Mouse (Mus musculus) hindbrain, postnatal 0 days (tissue): ENCODE measurements around the gene Atg9b. TPM values are rescaled to one million over a fixed set of nuclear protein-coding genes. Genes with fewer than 3 reads are reported as not detected.
A peak's percentile ranks its signal among the peaks of the same experiment; 100 is the strongest.

Experiments
- ATAC-seq: fragments of 200-750 bp; cut with Nextera tagmentation; 2 replicates; pipeline ENCODE4 v1.8.0; 2017; ENCODE audit warnings: mild to moderate bottlenecking, moderate TSS enrichment, moderate library complexity
- DNase-seq: peaks from one replicate; pipeline ENCODE4 v3.0.0-alpha.2; 2015; ENCODE audit warnings: low spot score
- H3K27ac ChIP-seq: fragments of 300-500 bp; sonication (generic); 2 replicates; pipeline ENCODE4 v1.5.1; 2014; ENCODE audit warnings: mild to moderate bottlenecking
- H3K27me3 ChIP-seq: fragments of 300-500 bp; sonication (generic); 2 replicates; pipeline ENCODE4 v1.6.1; 2014; ENCODE audit warnings: low read length, mixed read lengths; ENCODE audit not compliant: insufficient read depth
- H3K36me3 ChIP-seq: fragments of 300-500 bp; sonication (generic); 2 replicates; pipeline ENCODE4 v1.6.1; 2014; ENCODE audit warnings: low read length, mixed read lengths; ENCODE audit not compliant: insufficient read depth
- H3K4me1 ChIP-seq: fragments of 300-500 bp; sonication (generic); 2 replicates; pipeline ENCODE4 v1.6.1; 2014; ENCODE audit warnings: antibody characterized with exemption, low read length, mixed read lengths; ENCODE audit not compliant: insufficient read depth
- H3K4me2 ChIP-seq: fragments of 300-500 bp; sonication (generic); 2 replicates; pipeline ENCODE4 v1.6.1; 2014; ENCODE audit warnings: low read depth, mild to moderate bottlenecking, low read length, moderate library complexity, mixed read lengths
- H3K4me3 ChIP-seq: fragments of 300-500 bp; sonication (generic); 2 replicates; pipeline ENCODE4 v1.5.1; 2014; ENCODE audit warnings: low read length
- H3K9ac ChIP-seq: fragments of 300-500 bp; sonication (generic); replicated peaks from 2 replicates; pipeline ENCODE4 v1.6.1; 2014; ENCODE audit warnings: mild to moderate bottlenecking, low read length, moderate library complexity, mixed read lengths
- H3K9me3 ChIP-seq: fragments of 300-500 bp; sonication (generic); 2 replicates; pipeline ENCODE4 v1.6.1; 2016; ENCODE audit warnings: low read length, mixed read lengths
- CTCF ChIP-seq: IDR thresholded peaks from 2 replicates; pipeline ENCODE4 v1.5.1; 2016; ENCODE audit warnings: antibody characterized with exemption, control low read depth, low read depth
- whole genome bisulfite sequencing: fragments of 180-500 bp; shearing (Covaris S2); extraction: QIAGEN DNeasy Blood & Tissue Kit; methylation state at CpG from one replicate; pipeline ENCODE4 v1.1.7; 2014; 5-methylcytosine and 5-hydroxymethylcytosine counted together
- polyA plus RNA-seq: library from polyadenylated mRNA; unstranded; fragments of >200 nt; fragmentation: Nextera tagmentation; extraction: Ambion mirVana; gene quantifications from 2 replicates; pipeline ENCODE4 v1.2.1, GENCODE M21; 2015
- total RNA-seq: library from RNA; depleted of rRNA; stranded (reverse); fragments of >200 nt; gene quantifications from 2 replicates; pipeline ENCODE4 v1.2.3, GENCODE M21; 2014

Gene Atg9b
- total and polyA plus RNA-seq, 2 experiments from 2014 or later, result 6.1 to 9.8 TPM

DNA sequence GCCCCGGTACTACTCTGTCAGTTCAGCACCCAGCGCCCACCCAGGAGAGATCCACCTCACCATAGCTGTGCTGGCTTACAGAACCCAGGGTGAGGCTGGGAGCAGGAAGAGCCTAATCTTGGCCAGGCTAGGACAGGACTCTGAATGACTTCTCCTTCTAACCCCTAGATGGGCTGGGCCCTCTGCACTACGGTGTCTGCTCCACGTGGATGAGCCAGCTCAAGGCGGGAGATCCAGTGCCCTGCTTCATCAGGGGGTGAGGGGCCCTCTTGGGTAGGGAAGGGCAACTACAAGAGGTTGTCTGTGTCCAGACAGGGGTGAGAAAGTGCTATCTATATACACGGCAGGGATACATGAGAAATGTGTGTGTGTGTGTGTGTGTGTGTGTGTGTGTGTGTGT lies 10.5 kb downstream of the Atg9b start:
- ATAC-seq (no peak), DNase-seq (no peak)
- H3K27me3 ChIP-seq, result no peaks in the 10 kb centered on the region
- H3K4me2 ChIP-seq, result no peak overlapping the region
- no peak overlapping the region for H3K4me3 ChIP-seq
- peaks cover 13% of the 10 kb centered on the region for H3K4me1 ChIP-seq
- no peaks in the 10 kb centered on the region for H3K36me3 ChIP-seq
- no peaks in the 10 kb centered on the region for H3K9me3 ChIP-seq
- no peak overlapping the region for H3K27ac ChIP-seq
- TF ChIP-seq CTCF, result no peak
- H3K9ac ChIP-seq, result no peak overlapping the region
- 72% methylated on average over 6 of the region's 6 CpGs for WGBS

DNA sequence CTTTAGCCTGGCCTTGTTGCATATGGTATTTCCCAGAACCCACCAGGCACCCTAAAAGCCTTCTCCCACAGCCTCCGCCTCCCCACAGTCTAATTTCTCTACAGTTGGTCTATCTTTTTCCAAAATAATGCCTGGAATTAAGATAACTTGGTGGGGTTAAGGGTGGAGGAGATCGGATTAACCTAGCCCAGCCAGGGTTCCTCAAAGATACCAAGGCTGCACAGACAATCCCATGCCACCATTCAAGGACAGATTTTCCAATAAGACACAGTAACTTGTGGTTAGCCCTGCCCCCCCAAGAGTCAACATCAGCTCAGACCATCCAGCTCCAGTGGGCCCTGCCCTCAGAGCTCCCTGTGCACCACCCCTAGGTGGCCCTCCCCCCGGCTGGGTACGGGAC lies 11.4 kb downstream of the Atg9b start:
- H3K27me3 ChIP-seq, result no peaks in the 10 kb centered on the region
- H3K4me1 ChIP-seq, result peaks cover 12% of the 10 kb centered on the region
- no peak for ATAC-seq
- no peak overlapping the region for H3K4me3 ChIP-seq
- H3K27ac ChIP-seq, result no peak overlapping the region
- no peak for TF ChIP-seq CTCF
- 93% methylated on average over 4 of the region's 4 CpGs for WGBS
- H3K4me2 ChIP-seq, result no peak overlapping the region
- no peak overlapping the region for H3K9ac ChIP-seq
- DNase-seq, result no peak
- no peaks in the 10 kb centered on the region for H3K36me3 ChIP-seq
- no peaks in the 10 kb centered on the region for H3K9me3 ChIP-seq

DNA sequence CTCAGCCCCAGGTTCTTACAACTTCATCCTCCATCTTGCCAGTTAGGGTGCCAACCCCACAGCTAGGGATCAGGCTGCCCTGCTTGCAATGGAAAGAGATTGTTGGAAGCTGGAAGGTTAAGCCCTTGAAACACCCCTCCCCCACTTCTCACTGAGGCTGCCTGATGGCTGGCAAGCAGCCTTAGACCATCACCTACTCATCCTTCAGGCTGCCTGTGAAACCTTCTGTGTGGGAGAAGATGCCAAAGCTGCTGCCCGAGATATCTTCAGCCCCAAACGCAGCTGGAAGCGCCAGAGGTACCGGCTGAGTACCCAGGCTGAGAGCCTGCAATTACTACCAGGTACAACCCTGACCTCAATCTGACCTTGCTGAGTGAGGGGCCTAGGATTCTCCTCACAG lies 12.4 kb downstream of the Atg9b start:
- Histone ChIP-seq H3K36me3 (no peaks in the 10 kb centered on the region), H3K4me3 (no peak overlapping the region), H3K27me3 (no peaks in the 10 kb centered on the region), H3K9ac (no peak overlapping the region), H3K4me1 (peaks cover 12% of the 10 kb centered on the region), H3K4me2 (no peak overlapping the region), H3K27ac (no peak overlapping the region; the same call in 1 of the 2 replicates), H3K9me3 (no peaks in the 10 kb centered on the region)
- TF ChIP-seq CTCF, result no peak
- no peak for ATAC-seq
- no peak for DNase-seq
- WGBS, result 61% methylated on average over 4 of the region's 4 CpGs

DNA sequence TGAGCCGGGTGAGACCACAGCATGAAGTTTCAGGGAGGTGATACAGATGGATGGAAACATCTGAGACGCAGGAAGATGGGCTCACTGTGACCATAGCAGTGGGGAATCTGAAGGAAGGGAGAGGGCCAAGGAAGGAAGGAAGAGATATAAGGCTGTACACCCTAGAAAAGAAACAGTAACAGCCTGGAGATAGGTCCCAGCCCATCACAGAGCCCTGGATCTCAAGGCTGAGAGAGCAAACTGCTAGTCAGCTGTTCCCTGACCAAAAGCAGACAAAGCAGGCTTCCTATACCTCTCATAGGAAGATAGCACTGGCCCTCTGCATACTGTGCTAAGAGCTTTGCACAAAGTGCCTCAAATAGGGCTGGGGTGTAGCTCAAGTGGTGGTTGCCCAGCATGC lies 13.2 kb downstream of the Atg9b start:
- Histone ChIP-seq H3K9ac (no peak overlapping the region), H3K4me1 (peaks cover 4% of the 10 kb centered on the region), H3K4me3 (no peak overlapping the region), H3K27me3 (no peaks in the 10 kb centered on the region), H3K4me2 (no peak overlapping the region), H3K9me3 (no peaks in the 10 kb centered on the region), H3K36me3 (no peaks in the 10 kb centered on the region), H3K27ac (no peak overlapping the region)
- no peak for TF ChIP-seq CTCF
- no peak for ATAC-seq
- no peak for DNase-seq
- 75% methylated on average over 2 of the region's 2 CpGs for WGBS

DNA sequence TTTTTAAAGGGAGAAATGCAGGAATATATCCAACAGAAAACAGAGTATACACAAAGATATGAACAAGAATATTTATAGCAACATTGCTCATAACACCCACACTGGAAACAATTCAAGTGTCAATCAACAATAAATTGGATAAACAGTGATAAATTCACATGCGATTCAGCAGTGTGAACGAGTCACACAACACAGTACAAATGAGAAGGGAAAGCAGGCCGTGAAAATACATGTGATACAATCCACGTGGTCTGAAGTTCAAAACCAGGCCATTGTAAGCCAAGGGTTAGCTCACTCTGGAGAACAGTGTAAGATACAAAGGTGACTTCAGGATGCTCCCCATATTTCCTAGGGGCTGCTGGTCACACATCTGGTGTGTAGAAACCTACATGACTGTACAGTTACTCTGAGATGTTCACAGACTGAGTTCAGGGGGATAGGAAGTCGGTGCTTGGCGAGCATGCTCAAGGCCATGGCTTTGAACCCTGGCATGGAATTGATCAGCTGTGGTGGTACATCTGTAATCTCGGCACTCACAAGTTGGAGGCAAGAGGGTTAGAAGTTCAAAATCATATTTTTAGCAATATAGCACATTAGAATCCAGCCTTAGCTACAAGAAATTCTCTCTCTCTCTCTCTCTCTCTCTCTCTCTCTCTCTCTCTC lies 17.1 kb downstream of the Atg9b start:
- Histone ChIP-seq H3K9me3 (no peaks in the 10 kb centered on the region), H3K4me1 (no peaks in the 10 kb centered on the region), H3K4me3 (no peak overlapping the region), H3K27me3 (no peaks in the 10 kb centered on the region), H3K27ac (no peak overlapping the region), H3K4me2 (no peak overlapping the region), H3K36me3 (no peaks in the 10 kb centered on the region), H3K9ac (no peak overlapping the region)
- no peak for DNase-seq
- no peak for TF ChIP-seq CTCF
- no peak for ATAC-seq
- 70% methylated on average over 7 of the region's 7 CpGs for WGBS

DNA sequence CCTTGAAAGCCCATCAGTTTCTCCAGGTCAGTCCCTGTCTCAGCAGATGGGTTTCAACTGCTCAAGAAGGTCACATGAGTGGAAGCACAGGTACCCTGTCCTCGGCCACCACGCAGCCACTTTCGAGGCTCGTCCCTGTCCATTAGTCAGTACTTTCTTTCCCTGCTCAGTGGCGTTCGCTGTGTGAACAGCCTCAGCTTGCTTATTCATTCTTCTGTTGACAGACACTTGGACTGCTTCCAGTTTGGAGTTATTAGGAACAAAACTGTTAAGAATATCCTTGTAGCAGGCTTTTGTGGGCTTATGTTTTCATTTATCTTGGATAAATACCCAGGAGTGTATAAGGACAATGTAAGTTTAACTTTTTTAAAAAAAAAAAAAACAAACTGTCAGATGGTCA lies 17.7 kb downstream of the Atg9b start:
- Histone ChIP-seq H3K9me3 (no peaks in the 10 kb centered on the region), H3K36me3 (no peaks in the 10 kb centered on the region), H3K4me2 (no peak overlapping the region), H3K27ac (no peak overlapping the region), H3K4me1 (no peaks in the 10 kb centered on the region), H3K9ac (no peak overlapping the region), H3K4me3 (no peak overlapping the region), H3K27me3 (no peaks in the 10 kb centered on the region)
- DNase-seq (peak; percentile 46), ATAC-seq (no peak)
- 32% methylated on average over 6 of the region's 6 CpGs for WGBS
- TF ChIP-seq CTCF, result no peak

DNA sequence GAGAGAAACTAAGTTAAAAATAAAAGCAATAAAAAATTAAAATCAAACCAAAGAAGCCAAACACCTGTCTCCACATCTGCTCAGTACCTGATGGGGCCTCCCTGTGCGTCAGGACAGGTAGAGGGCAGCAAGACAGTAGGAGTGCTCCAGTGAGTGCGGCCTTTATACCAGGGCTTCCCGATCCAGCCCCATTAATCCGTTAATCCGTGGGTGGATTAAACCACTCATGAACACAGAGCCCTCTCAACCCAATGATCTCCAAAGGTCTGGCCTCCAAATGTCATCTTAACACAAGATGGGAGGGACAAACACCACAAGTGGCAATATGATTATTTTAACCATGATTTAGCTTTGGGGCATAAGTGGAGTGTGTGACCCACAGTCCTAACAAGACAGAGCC lies 18.1 kb downstream of the Atg9b start:
- H3K27me3 ChIP-seq, result no peaks in the 10 kb centered on the region
- H3K4me2 ChIP-seq, result no peak overlapping the region
- H3K9ac ChIP-seq, result no peak overlapping the region
- H3K27ac ChIP-seq, result no peak overlapping the region
- H3K4me1 ChIP-seq, result no peaks in the 10 kb centered on the region
- no peaks in the 10 kb centered on the region for H3K36me3 ChIP-seq
- 71% methylated on average over 5 of the region's 5 CpGs for WGBS
- DNase-seq (no peak), ATAC-seq (no peak)
- TF ChIP-seq CTCF, result no peak
- H3K9me3 ChIP-seq, result no peaks in the 10 kb centered on the region
- no peak overlapping the region for H3K4me3 ChIP-seq
